Mouse (Mus musculus) T-cell, adult 2 months (primary cell): ENCODE data around the gene Ptprg.

Experiments
- DNase-seq: peaks from one replicate; pipeline ENCODE4 v3.0.0; 2022; ENCODE audit warnings: low spot score

The Ptprg gene

GRCm38 (mm10) chr14:11822830-11823700, 269.7 kb downstream of the Ptprg start:
- no peak for DNase-seq

GRCm38 (mm10) chr14:11823701-11824095, 270.4 kb downstream of the Ptprg start:
- DNase-seq = no peak

- no peak for DNase-seq
These were observed 271.6 kb downstream of the Ptprg start for GRCm38 (mm10) chr14:11824915-11825314.

- no peak for DNase-seq
These were observed 272.2 kb downstream of the Ptprg start for GRCm38 (mm10) chr14:11825551-11825950.

GRCm38 (mm10) chr14:11828086-11828485, 274.8 kb downstream of the Ptprg start:
- no peak for DNase-seq

- DNase-seq = no peak
These were observed 280.3 kb downstream of the Ptprg start for GRCm38 (mm10) chr14:11833678-11834077.

- DNase-seq = no peak
These were observed 282.5 kb downstream of the Ptprg start for GRCm38 (mm10) chr14:11835706-11836445.

- no peak for DNase-seq
These were observed 284.4 kb downstream of the Ptprg start for GRCm38 (mm10) chr14:11837714-11838113.

GRCm38 (mm10) chr14:11841621-11842020, 288.3 kb downstream of the Ptprg start:
- DNase-seq = no peak

- no peak for DNase-seq
These were observed 299.6 kb downstream of the Ptprg start for GRCm38 (mm10) chr14:11852896-11853295.

- no peak for DNase-seq
These were observed 302.2 kb downstream of the Ptprg start for GRCm38 (mm10) chr14:11855499-11855898.

GRCm38 (mm10) chr14:11857928-11858481, 304.7 kb downstream of the Ptprg start:
- no peak for DNase-seq

- DNase-seq = no peak
These were observed 310.0 kb downstream of the Ptprg start for GRCm38 (mm10) chr14:11863286-11863685.

- no peak for DNase-seq
These were observed 311.5 kb downstream of the Ptprg start for GRCm38 (mm10) chr14:11864840-11865239.

- no peak for DNase-seq
These were observed 312.0 kb downstream of the Ptprg start for GRCm38 (mm10) chr14:11865332-11865731.

GRCm38 (mm10) chr14:11865872-11866271, 312.5 kb downstream of the Ptprg start:
- DNase-seq = no peak

GRCm38 (mm10) chr14:11866416-11866815, 313.1 kb downstream of the Ptprg start:
- DNase-seq = no peak

GRCm38 (mm10) chr14:11868636-11869035, 315.3 kb downstream of the Ptprg start:
- DNase-seq = no peak

- DNase-seq = no peak
These were observed 318.5 kb downstream of the Ptprg start for GRCm38 (mm10) chr14:11871752-11872344.

GRCm38 (mm10) chr14:11874266-11874665, 320.9 kb downstream of the Ptprg start:
- DNase-seq = no peak

- DNase-seq = no peak
These were observed 321.9 kb downstream of the Ptprg start for GRCm38 (mm10) chr14:11874960-11875889.
